Mouse (Mus musculus) lung, postnatal 0 days (tissue): ENCODE results near the gene Paqr7. TPM values are rescaled to one million over a fixed set of nuclear protein-coding genes. Genes with fewer than 3 reads are reported as not detected.

Source experiments
- ATAC-seq: fragments of 200-750 bp; cut with Nextera tagmentation; 2 replicates; pipeline ENCODE4 v1.8.0; 2017; ENCODE audit warnings: moderate library complexity
- DNase-seq: peaks from one replicate; pipeline ENCODE4 v3.0.0-alpha.2; 2016; ENCODE audit warnings: low spot score
- H3K27ac ChIP-seq: fragments of 300-500 bp; sonication (generic); 2 replicates; pipeline ENCODE4 v1.5.1; 2014; ENCODE audit warnings: antibody characterized with exemption, mild to moderate bottlenecking, low read length, mixed read lengths
- H3K27me3 ChIP-seq: fragments of 300-500 bp; sonication (generic); replicated peaks from 2 replicates; pipeline ENCODE4 v1.6.1; 2014; ENCODE audit warnings: low read length, mixed read lengths; ENCODE audit not compliant: insufficient read depth
- H3K36me3 ChIP-seq: fragments of 300-500 bp; sonication (generic); 2 replicates; pipeline ENCODE4 v1.6.1; 2014; ENCODE audit warnings: low read length, mixed read lengths; ENCODE audit not compliant: insufficient read depth
- H3K4me1 ChIP-seq: fragments of 300-500 bp; sonication (generic); 2 replicates; pipeline ENCODE4 v1.6.1; 2014; ENCODE audit warnings: antibody characterized with exemption, low read depth, low read length, mixed read lengths; ENCODE audit not compliant: insufficient read depth
- H3K4me2 ChIP-seq: fragments of 300-500 bp; sonication (generic); replicated peaks from 2 replicates; pipeline ENCODE4 v1.6.1; 2014; ENCODE audit warnings: low read depth, mild to moderate bottlenecking, low read length, moderate library complexity, mixed read lengths
- H3K4me3 ChIP-seq: fragments of 300-500 bp; sonication (generic); 2 replicates; pipeline ENCODE4 v1.5.1; 2014; ENCODE audit warnings: low read depth, low read length
- H3K9ac ChIP-seq: fragments of 300-500 bp; sonication (generic); replicated peaks from 2 replicates; pipeline ENCODE4 v1.6.1; 2014; ENCODE audit warnings: low read depth, mild to moderate bottlenecking
- H3K9me3 ChIP-seq: fragments of 300-500 bp; sonication (generic); 2 replicates; pipeline ENCODE4 v1.6.1; 2016; ENCODE audit warnings: low read length, mixed read lengths
- CTCF ChIP-seq: IDR thresholded peaks from 2 replicates; pipeline ENCODE4 v1.5.1; 2016; ENCODE audit warnings: antibody characterized with exemption, mild to moderate bottlenecking
- EP300 ChIP-seq: IDR thresholded peaks from 2 replicates; pipeline ENCODE4 v1.6.1; 2016; ENCODE audit warnings: antibody characterized with exemption, mild to moderate bottlenecking, control low read depth
- WGBS: fragments of 180-500 bp; shearing (Covaris S2); extraction: QIAGEN DNeasy Blood & Tissue Kit; methylation state at CpG from one replicate; pipeline ENCODE4 v1.1.7; 2014; 5-methylcytosine and 5-hydroxymethylcytosine counted together
- polyA plus RNA-seq: library from polyadenylated mRNA; unstranded; fragments of >200 nt; fragmentation: Nextera tagmentation; extraction: Ambion mirVana; gene quantifications from 2 replicates; pipeline ENCODE4 v1.2.1, GENCODE M21; 2015

Gene Paqr7
- polyA plus RNA-seq, 1 experiment from 2014 or later, result 27.5 TPM

GRCm38 (mm10) chr4:134518541-134518940, 22.0 kb downstream of the Paqr7 start:
- no peak for DNase-seq
- Histone ChIP-seq H3K4me2 (no peak overlapping the region), H3K9me3 (no peaks in the 10 kb centered on the region)

GRCm38 (mm10) chr4:134519281-134519680, 22.8 kb downstream of the Paqr7 start:
- H3K27me3 ChIP-seq, result no peaks in the 10 kb centered on the region
- TF ChIP-seq EP300, result no peak
- no peak for TF ChIP-seq CTCF
- H3K9me3 ChIP-seq, result no peaks in the 10 kb centered on the region
- no peak overlapping the region for H3K27ac ChIP-seq
- no peaks in the 10 kb centered on the region for H3K36me3 ChIP-seq
- H3K9ac ChIP-seq, result no peak overlapping the region
- ATAC-seq, result no peak
- no peak overlapping the region for H3K4me2 ChIP-seq
- DNase-seq, result no peak
- peaks cover 2% of the 10 kb centered on the region; the same call in 1 of the 2 replicates for H3K4me1 ChIP-seq
- no peak overlapping the region for H3K4me3 ChIP-seq

More at GRCm38 (mm10) chr4:134518541-134518940, 22.0 kb downstream of the Paqr7 start:
- Histone ChIP-seq H3K27ac (no peak overlapping the region), H3K9ac (no peak overlapping the region), H3K4me3 (no peak overlapping the region), H3K27me3 (no peaks in the 10 kb centered on the region), H3K36me3 (no peaks in the 10 kb centered on the region), H3K4me1 (peaks cover 2% of the 10 kb centered on the region; the same call in 1 of the 2 replicates)
- no peak for ATAC-seq
- 83% methylated on average over 4 of the region's 4 CpGs for WGBS
- TF ChIP-seq CTCF (no peak), EP300 (no peak)

- H3K27ac ChIP-seq, result no peak overlapping the region
- no peak for TF ChIP-seq EP300
- no peak for TF ChIP-seq CTCF
- H3K27me3 ChIP-seq, result no peaks in the 10 kb centered on the region
- no peak overlapping the region for H3K4me2 ChIP-seq
- H3K4me1 ChIP-seq, result no peaks in the 10 kb centered on the region
- ATAC-seq, result no peak
- H3K9ac ChIP-seq, result no peak overlapping the region
- H3K9me3 ChIP-seq, result no peaks in the 10 kb centered on the region
- H3K36me3 ChIP-seq, result peaks cover 11% of the 10 kb centered on the region; the same call in 1 of the 2 replicates
- 82% methylated on average over 4 of the region's 4 CpGs for WGBS
- no peak overlapping the region for H3K4me3 ChIP-seq
- no peak for DNase-seq
These were observed 26.9 kb downstream of the Paqr7 start for GRCm38 (mm10) chr4:134523447-134523846.

GRCm38 (mm10) chr4:134525806-134526205, 29.3 kb downstream of the Paqr7 start:
- Histone ChIP-seq H3K4me3 (no peak overlapping the region), H3K36me3 (peaks cover 16% of the 10 kb centered on the region; the same call in 1 of the 2 replicates), H3K4me2 (no peak overlapping the region), H3K27ac (no peak overlapping the region), H3K9me3 (no peaks in the 10 kb centered on the region), H3K27me3 (no peaks in the 10 kb centered on the region), H3K9ac (no peak overlapping the region), H3K4me1 (no peaks in the 10 kb centered on the region)
- no peak for TF ChIP-seq CTCF
- no peak for TF ChIP-seq EP300
- ATAC-seq (no peak), DNase-seq (no peak)
- WGBS, result 72% methylated on average over 5 of the region's 5 CpGs

GRCm38 (mm10) chr4:134526220-134526619, 29.7 kb downstream of the Paqr7 start:
- Histone ChIP-seq H3K27me3 (no peaks in the 10 kb centered on the region), H3K4me3 (no peak overlapping the region), H3K9ac (no peak overlapping the region), H3K4me2 (no peak overlapping the region), H3K4me1 (no peaks in the 10 kb centered on the region), H3K9me3 (no peaks in the 10 kb centered on the region), H3K36me3 (peaks cover 16% of the 10 kb centered on the region; the same call in 1 of the 2 replicates), H3K27ac (no peak overlapping the region)
- 81% methylated on average over 5 of the region's 5 CpGs for WGBS
- TF ChIP-seq EP300 (no peak), CTCF (no peak)
- DNase-seq (no peak), ATAC-seq (no peak)

GRCm38 (mm10) chr4:134532928-134533327, 36.4 kb downstream of the Paqr7 start:
- peaks cover 6% of the 10 kb centered on the region; the same call in 1 of the 2 replicates for H3K4me1 ChIP-seq
- H3K27ac ChIP-seq, result peak overlapping the region; percentile 80
- TF ChIP-seq EP300, result peak; percentile 73
- peak; percentile 47 for TF ChIP-seq CTCF
- no peaks in the 10 kb centered on the region for H3K27me3 ChIP-seq
- 59% methylated on average over 4 of the region's 4 CpGs for WGBS
- no peak overlapping the region for H3K4me2 ChIP-seq
- ATAC-seq (peak; percentile 7; the same call in 1 of the 2 replicates), DNase-seq (peak; percentile 82)
- no peak overlapping the region for H3K9ac ChIP-seq
- no peaks in the 10 kb centered on the region for H3K9me3 ChIP-seq
- H3K36me3 ChIP-seq, result peaks cover 11% of the 10 kb centered on the region; the same call in 1 of the 2 replicates
- H3K4me3 ChIP-seq, result no peak overlapping the region
